Mouse (Mus musculus): ENCODE results near the gene Entpd2.

Entpd2 gene

GRCm38 (mm10) chr2:25395721-25396596, at the start of gene Entpd2:
Gene Entpd2, plus strand, starts transcription at chr2:25395874.
- no peak for DNase-seq (ENCODE audit: low spot score)

- no peak for DNase-seq (ENCODE audit: low spot score)
Measured at GRCm38 (mm10) chr2:25348162-25348561, 47.5 kb upstream of the Entpd2 start.

- no peak for DNase-seq (ENCODE audit: low spot score)
Measured at GRCm38 (mm10) chr2:25349499-25349898, 46.2 kb upstream of the Entpd2 start.

- no peak for DNase-seq (ENCODE audit: low spot score)
Measured at GRCm38 (mm10) chr2:25350701-25351100, 45.0 kb upstream of the Entpd2 start.

- DNase-seq (ENCODE audit: low spot score): no peak
Measured at GRCm38 (mm10) chr2:25354211-25354610, 41.5 kb upstream of the Entpd2 start.

GRCm38 (mm10) chr2:25355419-25356066, 40.1 kb upstream of the Entpd2 start:
- no peak for DNase-seq (ENCODE audit: low spot score)

- peak; percentile 73 for DNase-seq (ENCODE audit: low spot score)
Measured at GRCm38 (mm10) chr2:25356208-25357079, 39.2 kb upstream of the Entpd2 start, which contains the start of gene Dpp7. Gene Dpp7, minus strand, starts transcription at chr2:25356359.

GRCm38 (mm10) chr2:25359848-25360247, 35.8 kb upstream of the Entpd2 start:
- no peak for DNase-seq (ENCODE audit: low spot score)

- DNase-seq (ENCODE audit: low spot score): no peak
Measured at GRCm38 (mm10) chr2:25363478-25364178, 32.0 kb upstream of the Entpd2 start.

- no peak for DNase-seq (ENCODE audit: low spot score)
Measured at GRCm38 (mm10) chr2:25364313-25364712, 31.4 kb upstream of the Entpd2 start.

GRCm38 (mm10) chr2:25364761-25365090, 30.9 kb upstream of the Entpd2 start:
- DNase-seq (ENCODE audit: low spot score): no peak

- DNase-seq (ENCODE audit: low spot score): peak; percentile 47
Measured at GRCm38 (mm10) chr2:25365091-25365761, 30.4 kb upstream of the Entpd2 start, which contains the start of gene Uap1l1. Gene Uap1l1, minus strand, starts transcription at chr2:25365682.

- DNase-seq (ENCODE audit: low spot score): no peak
Measured at GRCm38 (mm10) chr2:25369996-25370395, 25.7 kb upstream of the Entpd2 start.

GRCm38 (mm10) chr2:25371764-25372643, 23.7 kb upstream of the Entpd2 start, which contains the start of gene Sapcd2:
Gene Sapcd2, plus strand, starts transcription at chr2:25372321.
- DNase-seq (ENCODE audit: low spot score): peak; percentile 88

GRCm38 (mm10) chr2:25372644-25373391, 22.9 kb upstream of the Entpd2 start:
- DNase-seq (ENCODE audit: low spot score): no peak

- no peak for DNase-seq (ENCODE audit: low spot score)
Measured at GRCm38 (mm10) chr2:25373431-25373830, 22.2 kb upstream of the Entpd2 start.

- DNase-seq (ENCODE audit: low spot score): peak; percentile 33
Measured at GRCm38 (mm10) chr2:25376589-25376988, 19.1 kb upstream of the Entpd2 start.

GRCm38 (mm10) chr2:25384492-25384891, 11.2 kb upstream of the Entpd2 start:
- no peak for DNase-seq (ENCODE audit: low spot score)

GRCm38 (mm10) chr2:25391266-25391665, 4.4 kb upstream of the Entpd2 start:
- no peak for DNase-seq (ENCODE audit: low spot score)

All from T-cell, adult 2 months (primary cell).